Mouse (Mus musculus) bone marrow, adult 2 months (tissue): ENCODE data around the gene Tmem255b. TPM values are rescaled to one million over a fixed set of nuclear protein-coding genes. Genes with fewer than 3 reads are reported as not detected.

Experiments
- H3K27ac ChIP-seq: fragments of 200-500 bp; 2 replicates; pipeline ENCODE4 v1.5.1; 2012; ENCODE audit warnings: low read depth, mild to moderate bottlenecking, control low read depth, inconsistent platforms, low read length; ENCODE audit not compliant: control insufficient read depth, poor library complexity, insufficient read depth
- H3K4me1 ChIP-seq: fragments of 200-500 bp; 2 replicates; pipeline ENCODE4 v1.6.1; 2011; ENCODE audit warnings: low read length; ENCODE audit not compliant: control insufficient read depth, insufficient read depth
- H3K4me3 ChIP-seq: fragments of 200-500 bp; replicated peaks from 2 replicates; pipeline ENCODE3; 2011; ENCODE audit warnings: mild to moderate bottlenecking, low read depth, low read length, control low read depth; ENCODE audit not compliant: control insufficient read depth
- CTCF ChIP-seq: fragments of 200-500 bp; IDR thresholded peaks from 2 replicates; pipeline ENCODE4 v1.5.1; 2011; ENCODE audit warnings: low read length, control low read depth; ENCODE audit not compliant: control insufficient read depth, insufficient read depth
- POLR2A ChIP-seq: fragments of 200-500 bp; IDR thresholded peaks from 2 replicates; pipeline ENCODE4 v1.6.1; 2011; ENCODE audit warnings: low read depth, mild to moderate bottlenecking, control low read depth, low read length, borderline replicate concordance; ENCODE audit not compliant: control insufficient read depth
- WGBS: fragments of 180-500 bp; shearing (Covaris S2); methylation state at CpG from one replicate; pipeline ENCODE4 v1.1.7; 2018; 5-methylcytosine and 5-hydroxymethylcytosine counted together
- polyA plus RNA-seq: library from polyadenylated mRNA; stranded (reverse); fragments of >200 nt; gene quantifications from 2 replicates; pipeline ENCODE4 v1.2.4, GENCODE M21; 2011; ENCODE audit warnings: low replicate concordance; ENCODE audit not compliant: missing spikeins, insufficient read depth, insufficient read length

Gene Tmem255b
- polyA plus RNA-seq, 1 experiment, result not detected

- Histone ChIP-seq H3K27ac (no peak overlapping the region), H3K4me1 (no peaks in the 10 kb centered on the region; the same call in 1 of the 2 replicates), H3K4me3 (no peak overlapping the region)
- TF ChIP-seq POLR2A (no peak), CTCF (no peak)
- WGBS, result 62% methylated on average over 3 of the region's 3 CpGs
Observed at GRCm38 (mm10) chr8:13507284-13507937, 72.4 kb downstream of the Tmem255b start.

GRCm38 (mm10) chr8:13512016-13512415 lies 77.0 kb downstream of the Tmem255b start:
- TF ChIP-seq CTCF (no peak), POLR2A (no peak)
- Histone ChIP-seq H3K27ac (no peak overlapping the region), H3K4me1 (no peaks in the 10 kb centered on the region; the same call in 1 of the 2 replicates), H3K4me3 (no peak overlapping the region)
- WGBS, result 84% methylated on average over 5 of the region's 5 CpGs

- Histone ChIP-seq H3K27ac (no peak overlapping the region), H3K4me1 (no peaks in the 10 kb centered on the region; the same call in 1 of the 2 replicates), H3K4me3 (no peak overlapping the region)
- 63% methylated on average over 6 of the region's 6 CpGs for WGBS
- no peak for TF ChIP-seq POLR2A
- TF ChIP-seq CTCF, result no peak
Observed at GRCm38 (mm10) chr8:13512677-13513076, 77.7 kb downstream of the Tmem255b start.

- Histone ChIP-seq H3K4me3 (no peak overlapping the region), H3K27ac (no peak overlapping the region), H3K4me1 (no peaks in the 10 kb centered on the region; the same call in 1 of the 2 replicates)
- 78% methylated on average over 5 of the region's 5 CpGs for WGBS
- TF ChIP-seq CTCF (no peak), POLR2A (no peak)
Observed at GRCm38 (mm10) chr8:13513556-13514370, 78.8 kb downstream of the Tmem255b start.

- TF ChIP-seq POLR2A (no peak), CTCF (no peak)
- Histone ChIP-seq H3K4me1 (no peaks in the 10 kb centered on the region; the same call in 1 of the 2 replicates), H3K4me3 (no peak overlapping the region), H3K27ac (no peak overlapping the region)
- WGBS, result 57% methylated on average over 7 of the region's 7 CpGs
Observed at GRCm38 (mm10) chr8:13516011-13516442, 81.0 kb downstream of the Tmem255b start.

GRCm38 (mm10) chr8:13516728-13517127 lies 81.7 kb downstream of the Tmem255b start:
- WGBS, result 32% methylated on average over 5 of the region's 5 CpGs
- Histone ChIP-seq H3K27ac (no peak overlapping the region), H3K4me1 (no peaks in the 10 kb centered on the region), H3K4me3 (no peak overlapping the region)
- TF ChIP-seq POLR2A (no peak), CTCF (no peak)

- Histone ChIP-seq H3K4me3 (no peak overlapping the region), H3K4me1 (no peaks in the 10 kb centered on the region), H3K27ac (no peak overlapping the region)
- TF ChIP-seq POLR2A (no peak), CTCF (no peak)
- 86% methylated on average over 6 of the region's 6 CpGs for WGBS
Observed at GRCm38 (mm10) chr8:13517284-13517781, 82.3 kb downstream of the Tmem255b start.

Other genes with a start within 250 kb of the Tmem255b start
- gene Grtp1, start 234.6 kb upstream of the Tmem255b start, polyA plus RNA-seq, result 6.8 and 20.6 TPM in 2 replicates
- 0.99 TPM in 1 of 2 replicates, not detected in the other for gene Adprhl1, start 181.0 kb upstream of the Tmem255b start, polyA plus RNA-seq
- gene Dcun1d2, start 147.1 kb upstream of the Tmem255b start, polyA plus RNA-seq, result 5.7 and 7.4 TPM in 2 replicates
- gene Tmco3, start 147.0 kb upstream of the Tmem255b start, polyA plus RNA-seq, result 7.4 and 7.9 TPM in 2 replicates
- 56.4 and 72.3 TPM in 2 replicates for gene Tfdp1, start 96.4 kb upstream of the Tmem255b start, polyA plus RNA-seq
- gene Atp4b, start 38.4 kb upstream of the Tmem255b start, polyA plus RNA-seq, result not detected in 2 replicates
- 0.20 TPM in 1 of 2 replicates, not detected in the other for gene Grk1, start 30.1 kb upstream of the Tmem255b start, polyA plus RNA-seq
- 33.7 and 50.8 TPM in 2 replicates for gene Gas6, start 59.3 kb downstream of the Tmem255b start, polyA plus RNA-seq
- 5.1 TPM in 1 of 2 replicates, not detected in the other for gene 1700029H14Rik, start 127.3 kb downstream of the Tmem255b start, polyA plus RNA-seq
- gene Rasa3, start 242.4 kb downstream of the Tmem255b start, polyA plus RNA-seq, result 61.8 and 136 TPM in 2 replicates